Mouse (Mus musculus): ENCODE results near the gene Fam214a. TPM values are rescaled to one million over a fixed set of nuclear protein-coding genes. Genes with fewer than 3 reads are reported as not detected.
A peak's percentile ranks its signal among the peaks of the same experiment; 100 is the strongest.

Fam214a gene
- total RNA-seq (2021): 10 to 100 TPM; 44.9 to 60.2 TPM
- long read RNA-seq, experiment 1, full-length matches to known transcripts: 19 of 28 reads
- long read RNA-seq, experiment 1, partial matches to known transcripts: 4 of 28 reads
- long read RNA-seq, experiment 1, other reads (novel, unspliced or antisense): 5 of 28 reads
- long read RNA-seq, experiment 2, full-length matches to known transcripts: 13 of 21 reads
- long read RNA-seq, experiment 2, partial matches to known transcripts: 6 of 21 reads
- long read RNA-seq, experiment 2, other reads (novel, unspliced or antisense): 2 of 21 reads

DNA sequence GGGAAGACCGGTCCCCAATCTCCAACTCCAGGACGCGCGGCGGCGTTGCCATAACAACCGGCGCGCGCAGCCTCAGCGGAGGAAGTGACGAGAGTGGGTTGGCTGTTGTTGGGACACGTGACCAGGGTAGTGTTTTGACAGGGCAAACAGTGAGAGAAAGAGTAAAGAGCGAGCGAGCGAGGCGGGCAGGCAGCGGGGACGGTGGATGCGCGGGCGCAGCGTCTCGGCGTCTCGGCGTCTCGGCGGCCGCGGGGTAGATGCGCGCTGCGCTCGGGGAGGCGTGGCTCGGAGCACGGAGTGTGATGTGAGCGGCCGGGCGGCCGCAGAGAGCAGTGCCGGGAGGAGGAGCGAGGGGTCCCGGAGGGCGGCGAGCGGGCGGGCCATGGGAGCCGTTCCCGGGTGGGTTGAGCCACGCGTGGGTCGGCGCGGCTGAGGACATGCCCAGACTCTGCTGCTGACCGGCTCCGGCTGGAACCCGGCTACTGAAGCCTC is at the start of gene Fam214a:
Gene Fam214a (plus strand): TSS at position 129 of the 492 bp plus-strand sequence.
- peak; percentile 94 to 97 for DNase-seq (ENCODE audit: low spot score in 2 of 2)

DNA sequence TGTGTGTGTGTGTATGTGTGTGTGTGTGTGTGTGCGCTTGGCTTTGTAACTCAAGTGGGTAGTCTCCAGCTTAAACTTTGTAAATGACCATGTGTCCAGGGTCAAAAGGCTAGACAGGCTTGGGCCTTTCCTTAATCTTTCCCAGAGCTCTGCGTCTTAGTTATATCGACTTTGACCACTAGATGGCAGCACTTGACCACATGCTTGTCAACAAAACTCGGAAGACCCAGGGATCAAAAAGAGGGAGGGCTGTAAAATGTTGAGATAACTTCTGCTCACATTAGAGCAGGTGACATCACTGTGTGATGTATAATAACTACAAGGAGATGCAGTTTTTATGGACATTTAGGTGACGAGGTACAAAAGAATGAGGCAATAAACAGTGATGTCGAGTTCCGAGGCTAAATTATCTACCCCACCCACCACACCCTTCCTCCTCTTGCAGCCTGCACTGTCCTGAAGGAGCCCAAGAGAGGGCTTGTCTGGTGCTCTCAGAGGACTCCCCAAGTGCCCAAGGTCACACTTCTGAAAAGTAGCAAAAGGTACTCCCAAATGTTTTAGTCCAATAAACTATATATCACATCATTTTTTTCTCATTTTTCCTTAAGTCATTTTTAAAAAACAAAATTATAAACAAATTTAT is 47.7 kb upstream of the Fam214a start:
- DNase-seq (ENCODE audit: low spot score in 2 of 2): peak; percentile 61 to 79

- no peak for DNase-seq (ENCODE audit: low spot score in 2 of 2)
Measured at GRCm38 (mm10) chr9:74906951-74907350, 45.7 kb upstream of the Fam214a start.

- no peak for DNase-seq (ENCODE audit: low spot score in 2 of 2)
Measured at GRCm38 (mm10) chr9:74909245-74909644, 43.4 kb upstream of the Fam214a start.

DNA sequence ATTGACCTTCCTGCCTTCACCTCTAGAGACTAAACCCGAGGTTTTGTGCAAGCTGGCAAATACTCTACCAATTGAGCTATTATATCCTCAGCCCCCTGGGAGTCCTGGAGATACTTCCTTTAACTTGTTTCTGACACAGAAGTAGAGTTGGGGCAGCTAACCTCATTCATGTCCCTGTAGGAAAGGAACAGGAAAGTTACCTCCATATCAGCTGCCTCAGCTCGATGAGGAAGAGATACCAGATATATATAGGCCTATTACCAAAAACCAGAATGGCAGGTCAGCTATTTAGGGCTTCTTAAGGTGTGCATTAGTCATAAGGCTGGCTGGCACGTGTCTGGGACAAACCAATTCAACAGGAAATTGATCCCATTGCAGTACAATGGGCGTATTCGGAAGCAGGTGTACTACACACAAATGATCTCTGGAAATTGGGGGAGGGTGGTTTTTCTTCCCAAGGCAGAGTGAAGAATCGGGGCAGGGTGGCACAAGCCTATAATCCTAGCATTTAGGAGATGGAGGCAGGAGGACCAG is 42.4 kb upstream of the Fam214a start:
- DNase-seq (ENCODE audit: low spot score in 2 of 2): no peak

GRCm38 (mm10) chr9:74911430-74911829 is 41.3 kb upstream of the Fam214a start:
- DNase-seq (ENCODE audit: low spot score in 2 of 2): no peak

- DNase-seq (ENCODE audit: low spot score in 2 of 2): no peak
Measured at GRCm38 (mm10) chr9:74911919-74912318, 40.8 kb upstream of the Fam214a start.

- no peak for DNase-seq (ENCODE audit: low spot score in 2 of 2)
Measured at GRCm38 (mm10) chr9:74912619-74913376, 39.9 kb upstream of the Fam214a start.

DNA sequence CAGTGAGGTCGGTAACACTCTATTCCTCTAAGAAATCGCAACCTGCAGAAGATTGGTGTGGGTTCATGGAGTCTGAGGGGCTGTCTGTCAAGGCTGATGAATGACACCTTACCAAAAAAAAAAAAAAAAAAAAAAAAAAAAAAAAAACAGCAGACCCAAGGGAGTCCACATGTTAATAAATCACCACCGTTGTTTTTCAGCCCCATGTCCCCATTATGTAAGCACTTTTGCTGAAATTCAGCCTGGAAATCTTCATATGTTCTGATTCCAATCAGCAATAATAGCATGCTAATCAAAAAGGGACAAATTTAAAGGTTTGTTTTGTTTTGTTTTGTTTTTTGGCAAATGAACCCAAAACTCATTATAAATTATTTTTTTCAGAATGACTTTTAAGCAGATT is 37.1 kb upstream of the Fam214a start:
- no peak for DNase-seq (ENCODE audit: low spot score in 2 of 2)

- no peak for DNase-seq (ENCODE audit: low spot score in 2 of 2)
Measured at GRCm38 (mm10) chr9:74920450-74920849, 32.2 kb upstream of the Fam214a start.

DNA sequence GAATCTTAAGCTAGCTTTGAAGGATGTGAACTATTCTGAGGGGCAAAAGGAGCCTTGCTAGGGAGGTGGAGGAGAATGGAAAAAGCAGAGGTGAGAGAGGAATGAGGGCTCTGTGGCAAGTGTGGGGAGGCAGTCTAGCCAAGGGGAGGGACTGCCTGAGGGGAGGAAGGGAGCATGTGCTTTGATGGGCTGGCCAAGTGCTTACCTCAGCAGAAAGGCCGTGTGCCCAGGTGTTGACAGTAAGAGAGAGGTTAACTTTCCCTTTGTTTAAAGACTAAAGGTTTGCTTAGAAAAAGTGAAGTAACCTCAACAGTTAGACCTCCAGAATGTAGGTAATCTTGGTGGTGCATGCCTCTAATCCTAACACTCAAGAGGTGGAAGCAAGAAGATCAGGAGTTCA is 31.3 kb upstream of the Fam214a start:
- DNase-seq (ENCODE audit: low spot score in 2 of 2): no peak

GRCm38 (mm10) chr9:74922884-74923283 is 29.8 kb upstream of the Fam214a start:
- no peak for DNase-seq (ENCODE audit: low spot score in 2 of 2)

DNA sequence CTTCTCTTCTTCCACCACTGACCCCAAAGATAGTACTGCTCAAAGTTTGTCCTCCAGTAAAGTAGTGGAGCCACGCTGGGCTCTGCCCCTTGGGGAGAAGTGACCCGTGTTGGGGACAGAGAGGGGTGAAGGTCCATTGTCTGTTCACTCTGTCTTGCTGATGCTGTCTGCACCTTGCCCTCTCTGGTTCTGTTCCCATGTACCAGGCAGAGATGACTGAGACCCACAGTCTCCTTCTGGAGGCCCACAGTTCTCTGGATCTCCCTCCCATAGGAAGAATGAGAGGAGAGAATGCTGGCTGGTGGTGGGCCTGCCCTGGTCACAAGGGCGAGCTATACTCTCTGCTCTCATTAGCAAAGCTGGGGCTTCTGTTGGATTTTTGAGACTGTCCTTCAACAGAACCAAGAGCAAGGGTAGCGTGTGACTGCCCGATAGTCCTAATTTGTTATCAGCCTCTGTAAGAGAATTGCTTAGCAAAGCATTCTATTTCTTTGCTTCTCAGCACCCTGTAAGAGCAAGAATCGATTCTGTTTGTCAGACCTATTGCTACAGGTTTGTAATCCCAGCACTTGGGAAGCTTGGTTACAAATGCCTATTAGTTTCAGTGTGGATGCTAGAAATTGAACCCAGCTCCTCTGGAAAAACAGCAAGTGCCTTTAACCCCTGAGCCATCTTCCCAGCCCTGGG is 29.2 kb upstream of the Fam214a start:
- no peak for DNase-seq (ENCODE audit: low spot score in 2 of 2)

GRCm38 (mm10) chr9:74925220-74925769 is 27.4 kb upstream of the Fam214a start:
- DNase-seq (ENCODE audit: low spot score in 2 of 2): peak in 1 of 2 experiments; percentile 12

DNA sequence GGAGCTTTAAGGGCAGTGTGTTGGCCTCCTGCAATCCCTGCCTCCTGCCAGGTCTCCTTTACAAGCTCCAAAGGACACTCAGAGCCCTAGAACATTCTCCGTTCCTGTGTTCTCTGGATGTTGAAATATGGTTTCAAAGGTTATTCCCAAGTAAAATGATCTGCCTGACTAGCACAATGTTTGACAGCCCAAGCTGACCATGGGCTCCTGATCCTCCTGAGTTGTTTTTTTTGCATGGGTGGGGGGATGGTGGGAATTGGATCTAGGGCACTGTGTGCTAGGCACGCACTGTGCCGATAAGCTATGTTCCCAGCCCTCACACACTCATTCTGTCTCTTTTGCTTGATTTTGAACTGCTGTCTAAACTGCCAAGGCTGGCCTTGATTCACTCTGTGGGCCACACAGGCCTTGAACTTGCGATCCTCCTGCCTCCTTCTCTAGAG is 22.7 kb upstream of the Fam214a start:
- no peak for DNase-seq (ENCODE audit: low spot score in 2 of 2)

GRCm38 (mm10) chr9:74930653-74931052 is 22.0 kb upstream of the Fam214a start:
- DNase-seq (ENCODE audit: low spot score in 2 of 2): no peak

- no peak for DNase-seq (ENCODE audit: low spot score in 2 of 2)
Measured at GRCm38 (mm10) chr9:74935289-74935688, 17.4 kb upstream of the Fam214a start.

GRCm38 (mm10) chr9:74937761-74938160 is 14.9 kb upstream of the Fam214a start:
- DNase-seq (ENCODE audit: low spot score in 2 of 2): no peak

DNA sequence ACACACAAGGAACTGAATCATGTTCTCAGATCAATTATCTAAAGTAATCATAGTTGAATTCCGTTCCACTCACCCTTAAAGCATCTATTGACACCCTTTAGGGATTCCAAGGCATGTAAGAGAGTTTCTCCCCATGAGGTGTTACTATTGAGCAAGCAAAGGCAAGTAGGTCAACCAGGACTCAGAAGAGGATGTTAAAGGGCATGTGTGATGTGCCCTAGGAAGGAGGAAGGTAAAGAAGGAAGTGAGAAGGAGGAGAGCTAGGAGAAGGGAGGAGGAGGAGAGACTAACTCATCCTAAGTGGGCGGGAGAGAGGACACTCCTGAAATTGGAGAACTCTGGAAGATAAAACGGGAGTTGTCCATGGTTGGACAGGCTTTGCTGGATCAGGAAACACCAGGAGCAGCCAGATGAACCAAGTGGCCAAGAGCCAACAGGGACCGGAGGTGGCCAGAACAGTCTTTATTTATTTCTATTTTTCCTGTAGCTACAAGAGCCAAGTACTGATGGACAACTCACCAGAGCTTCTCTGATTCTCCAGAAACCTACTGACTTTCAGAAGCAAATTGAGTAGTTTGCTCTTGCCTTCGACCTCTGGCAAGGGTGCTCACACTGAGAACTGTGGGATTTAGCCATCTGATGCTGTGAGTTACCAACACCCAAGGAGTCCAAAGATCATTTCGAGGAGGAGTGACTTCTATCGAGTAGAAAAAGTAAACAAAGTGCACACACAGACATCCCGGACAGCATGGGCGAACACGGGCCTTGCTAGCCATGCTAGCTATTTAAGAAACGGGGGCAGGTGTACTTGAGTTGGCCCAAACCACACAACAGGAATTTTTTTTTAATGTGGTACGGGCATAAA is 13.8 kb upstream of the Fam214a start:
- no peak for DNase-seq (ENCODE audit: low spot score in 2 of 2)

Data from layer of hippocampus, postnatal 14 days (tissue).